Mouse (Mus musculus): ENCODE results near the gene Crocc2.
A peak's percentile ranks its signal among the peaks of the same experiment; 100 is the strongest.
"Not testable (repeated sequence)": the region's sequence is repeated elsewhere in the genome, so short reads cannot be mapped to it uniquely, and the experiment has no call there.

Gene Crocc2

DNA sequence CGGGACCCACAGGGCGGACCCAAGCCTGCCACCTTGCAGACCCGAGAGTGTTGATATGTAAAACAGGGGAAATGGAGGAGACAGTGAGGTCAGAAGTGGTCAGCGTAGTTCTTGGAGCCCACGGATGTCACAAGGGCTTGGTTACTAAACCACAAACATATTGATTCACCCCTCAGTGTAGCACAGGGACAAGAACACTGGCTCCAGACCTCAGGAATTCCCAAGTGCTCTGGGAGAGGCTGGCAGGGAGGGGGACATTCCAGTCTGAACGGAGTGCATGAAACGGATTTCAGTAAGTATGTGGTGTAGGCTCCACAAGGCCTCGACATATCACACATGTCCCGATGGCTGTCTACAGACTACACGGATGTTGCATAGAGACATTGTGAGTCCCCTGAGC, 6.6 kb upstream of the Crocc2 start:
- DNase-seq (ENCODE audit: low read depth, low spot score): no peak

DNA sequence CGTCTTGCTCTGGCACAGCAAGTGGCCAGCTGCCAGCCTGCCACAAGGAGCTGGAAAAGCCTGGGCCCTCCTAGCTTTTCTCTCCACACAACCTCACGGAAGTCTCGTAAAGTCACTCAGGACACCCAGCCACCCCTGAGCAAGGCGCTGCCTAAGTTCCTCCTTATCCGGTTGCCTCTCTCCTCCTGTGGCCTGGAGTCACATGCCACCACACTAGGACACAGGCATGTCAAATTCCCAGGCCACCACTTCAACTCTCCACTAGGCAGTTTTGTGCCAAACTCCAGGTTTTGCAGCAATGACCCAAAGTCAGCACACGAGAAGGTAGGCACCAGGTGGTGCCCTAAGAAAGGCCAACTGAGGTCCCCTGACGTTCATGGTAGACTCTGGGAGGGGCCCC, 5.9 kb upstream of the Crocc2 start:
- DNase-seq (ENCODE audit: low read depth, low spot score): no peak

DNA sequence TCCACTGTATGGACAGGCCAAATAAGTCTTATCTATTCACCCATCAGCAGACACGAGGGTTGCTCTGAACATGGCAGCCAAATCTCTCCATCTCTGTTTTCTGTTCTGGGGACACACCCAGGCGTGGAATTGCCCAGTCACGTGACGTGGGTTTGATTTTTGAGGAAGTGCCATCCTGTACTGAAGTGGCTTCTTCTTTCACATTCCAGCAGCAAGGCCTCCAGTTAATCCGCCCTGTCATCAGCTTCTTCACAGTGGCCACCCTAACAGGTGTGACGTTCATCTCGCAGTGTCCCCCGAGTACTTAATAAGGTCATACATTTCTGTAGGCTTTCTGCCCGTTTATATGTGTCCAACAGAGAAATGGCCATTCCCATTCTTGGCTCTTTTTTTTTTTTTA, 3.1 kb upstream of the Crocc2 start:
- DNase-seq (ENCODE audit: low read depth, low spot score): no peak

DNA sequence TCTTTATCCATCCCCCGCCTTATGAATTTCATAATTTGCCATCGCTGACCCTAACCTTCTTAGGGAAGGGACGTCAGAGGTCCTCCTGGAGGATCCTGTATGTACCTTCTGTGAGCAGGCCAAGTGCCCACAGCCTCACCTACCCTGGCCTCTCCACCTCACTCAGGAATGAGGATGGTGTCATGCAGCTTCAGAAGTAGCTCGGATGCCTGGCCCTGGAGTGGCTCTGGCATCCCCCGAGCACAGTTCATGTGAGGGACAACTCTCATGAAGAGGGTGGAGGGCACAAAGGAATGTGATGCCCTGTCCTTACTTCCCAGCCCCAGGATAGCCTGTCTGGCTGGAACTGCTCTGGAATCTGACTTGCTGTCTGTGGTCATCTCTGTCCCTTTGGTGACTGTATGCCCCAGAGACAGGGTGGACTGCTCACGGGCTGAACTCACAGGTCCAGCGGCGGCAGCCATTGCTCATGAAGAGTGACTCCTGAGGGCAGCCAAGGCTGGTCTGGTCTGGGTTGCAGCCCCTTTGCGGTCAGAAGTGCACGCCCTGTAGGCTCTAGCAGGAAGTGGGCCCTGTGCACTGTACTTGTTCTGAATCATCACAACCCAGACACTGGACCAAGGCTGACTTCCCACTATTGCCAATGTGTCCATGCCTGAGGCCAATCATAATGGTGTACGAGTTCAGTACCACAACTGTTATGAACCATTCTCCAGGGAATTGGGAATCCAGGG, 2.0 kb upstream of the Crocc2 start:
- DNase-seq (ENCODE audit: low read depth, low spot score): no peak

DNA sequence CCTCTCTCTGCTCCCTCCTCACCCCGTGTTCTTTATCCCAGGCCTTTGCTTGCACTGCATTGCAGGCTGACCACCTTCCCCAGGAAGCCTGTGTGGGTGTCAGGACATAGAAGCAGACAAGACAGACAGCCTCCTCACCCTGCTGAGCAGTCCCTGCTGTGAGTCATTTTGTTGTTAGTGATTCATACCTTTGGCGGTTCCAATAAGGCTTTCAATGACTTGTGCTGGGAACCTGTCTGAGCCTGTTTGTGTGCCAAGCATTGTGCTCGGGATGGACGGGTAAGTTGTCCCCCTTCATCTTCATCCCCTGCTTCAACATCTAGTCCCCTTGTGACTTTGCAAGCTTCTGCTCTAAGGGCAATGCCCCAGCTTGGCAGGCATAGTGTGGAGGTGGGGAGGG, 5.1 kb downstream of the Crocc2 start:
- no peak for DNase-seq (ENCODE audit: low read depth, low spot score)

DNA sequence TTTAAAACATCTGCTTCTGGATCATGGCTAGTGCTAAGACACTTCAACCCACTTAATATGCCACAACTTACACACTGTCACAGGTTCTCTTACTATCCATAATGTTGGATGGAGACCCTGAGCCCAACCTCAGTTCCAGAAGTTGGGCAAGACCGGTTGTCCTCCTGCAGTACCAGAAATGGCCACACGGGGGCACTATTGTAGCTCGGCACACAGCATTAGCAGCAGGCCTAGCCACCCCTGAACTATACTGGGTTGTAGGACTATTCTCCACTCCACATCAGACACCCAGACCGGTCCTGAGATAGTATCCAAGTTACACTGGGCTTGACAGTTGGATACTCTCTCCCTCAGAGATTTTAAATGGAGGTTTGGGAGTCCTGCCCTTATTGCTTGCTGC, 5.9 kb downstream of the Crocc2 start:
- DNase-seq (ENCODE audit: low read depth, low spot score): peak; percentile 77

DNA sequence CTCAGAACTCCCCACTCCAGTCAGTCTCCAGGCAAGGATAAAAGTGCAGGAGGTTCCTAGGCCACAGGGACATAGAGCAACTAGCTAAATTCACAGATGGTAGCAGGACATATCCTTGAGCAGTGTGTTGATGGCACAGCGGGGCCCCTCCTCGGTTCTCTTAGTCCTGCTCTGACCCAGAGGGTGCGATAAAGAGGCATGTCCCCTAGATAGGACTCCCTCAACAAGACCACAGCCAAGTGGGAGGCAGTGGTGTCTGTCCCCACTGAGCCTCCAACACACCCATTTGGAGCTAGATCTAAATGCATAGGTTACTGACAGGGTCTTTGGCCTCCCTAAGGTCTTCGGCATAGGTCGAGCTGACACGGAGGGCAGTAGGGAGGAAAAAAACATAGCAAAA, 7.3 kb downstream of the Crocc2 start:
- no peak for DNase-seq (ENCODE audit: low read depth, low spot score)

DNA sequence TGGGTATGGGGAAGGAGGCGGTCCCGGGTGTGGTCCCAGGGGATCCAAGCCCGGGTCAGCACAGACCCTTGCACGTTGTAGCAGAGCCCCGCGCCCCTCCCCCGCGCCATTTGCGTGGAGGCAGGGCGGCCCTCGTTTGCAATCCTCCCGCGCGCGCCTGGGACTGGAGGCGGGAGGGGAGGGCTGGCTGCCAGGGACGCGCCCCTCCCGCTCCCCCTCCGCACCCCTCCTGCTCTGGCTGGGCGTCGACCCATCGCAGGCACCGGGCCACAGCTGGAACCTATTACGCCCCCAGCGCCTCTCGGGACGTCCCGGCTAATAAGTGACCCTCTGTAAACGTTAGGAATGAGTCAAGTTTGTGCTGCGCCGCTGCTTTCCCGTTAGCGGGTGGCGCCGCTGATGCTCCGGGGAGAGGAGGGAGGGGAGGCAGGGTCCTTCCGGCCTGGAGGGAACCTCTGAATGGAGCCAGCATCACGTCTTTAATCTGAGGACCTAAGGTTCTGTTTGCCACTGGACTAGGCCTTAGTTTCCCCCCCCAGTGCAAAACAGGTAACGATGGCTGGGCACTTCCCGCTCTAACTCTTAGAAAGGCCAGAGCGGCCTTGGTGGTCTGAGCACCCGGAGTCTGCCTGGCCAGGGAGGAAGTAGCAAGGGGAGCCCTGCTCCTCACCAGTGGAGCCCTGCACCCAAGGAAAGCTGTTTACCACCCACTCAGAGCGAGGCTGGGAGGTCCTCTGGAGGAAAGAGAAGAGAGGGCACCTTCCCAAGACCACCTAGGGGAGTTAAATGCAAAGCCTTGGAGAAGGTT, 8.2 kb downstream of the Crocc2 start:
- peak; percentile 16 for DNase-seq (ENCODE audit: low read depth, low spot score)

DNA sequence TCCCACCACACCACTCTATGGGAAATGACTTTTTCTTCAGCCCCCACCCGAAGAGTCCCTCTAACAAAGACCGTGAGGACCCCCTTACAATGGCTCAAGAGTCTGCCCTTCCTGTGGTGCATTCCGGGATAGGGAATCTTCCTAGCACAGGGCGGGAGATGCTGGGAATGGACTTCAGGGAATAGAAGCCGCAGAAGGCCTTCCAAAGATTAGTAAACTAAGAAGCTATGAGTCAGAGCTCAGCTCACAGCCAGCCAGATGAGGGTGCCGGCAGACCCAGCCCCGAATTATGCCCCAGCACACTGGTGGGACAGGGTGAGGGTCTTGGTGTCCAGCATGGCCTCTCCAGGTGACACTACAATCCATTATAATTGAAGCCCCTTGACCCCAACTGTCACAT, 13.8 kb downstream of the Crocc2 start:
- DNase-seq (ENCODE audit: low read depth, low spot score): no peak

DNA sequence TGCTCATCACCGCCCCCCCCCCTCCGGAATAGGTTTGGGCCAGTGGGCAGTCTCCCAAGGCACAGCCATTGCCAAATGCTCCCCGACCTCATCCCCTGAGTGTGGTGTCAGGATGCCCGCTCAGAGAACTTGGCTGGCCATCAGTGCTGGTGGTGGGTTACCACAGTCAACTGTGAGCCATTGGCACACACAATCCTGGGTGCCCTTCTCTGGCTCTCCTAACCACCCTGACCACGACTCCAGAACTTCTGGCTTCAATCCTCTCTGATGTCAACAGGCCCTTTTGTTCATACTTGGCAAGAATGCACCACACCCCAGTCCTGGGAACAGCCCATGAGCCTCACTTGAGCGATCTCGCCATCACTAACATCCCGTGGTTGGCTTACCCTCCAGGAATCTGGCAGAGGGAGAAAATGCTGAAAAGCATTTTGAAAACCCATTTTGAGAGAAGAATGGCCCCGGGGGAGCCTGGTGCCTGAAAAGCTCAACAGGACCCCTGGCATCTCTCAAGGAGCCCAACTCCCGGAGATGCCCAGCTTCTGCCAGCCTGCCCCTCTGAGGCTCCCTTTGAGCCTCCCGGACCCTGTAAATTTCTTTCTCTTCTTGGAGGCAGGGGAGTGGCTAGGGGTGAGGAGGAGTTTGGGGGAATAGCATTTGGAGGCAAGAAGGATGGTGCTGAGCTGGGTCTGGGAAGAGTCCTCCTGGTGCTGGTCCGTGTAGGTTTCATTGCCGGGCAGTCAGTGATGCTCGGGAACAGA, 15.7 kb downstream of the Crocc2 start:
- no peak for DNase-seq (ENCODE audit: low read depth, low spot score)

DNA sequence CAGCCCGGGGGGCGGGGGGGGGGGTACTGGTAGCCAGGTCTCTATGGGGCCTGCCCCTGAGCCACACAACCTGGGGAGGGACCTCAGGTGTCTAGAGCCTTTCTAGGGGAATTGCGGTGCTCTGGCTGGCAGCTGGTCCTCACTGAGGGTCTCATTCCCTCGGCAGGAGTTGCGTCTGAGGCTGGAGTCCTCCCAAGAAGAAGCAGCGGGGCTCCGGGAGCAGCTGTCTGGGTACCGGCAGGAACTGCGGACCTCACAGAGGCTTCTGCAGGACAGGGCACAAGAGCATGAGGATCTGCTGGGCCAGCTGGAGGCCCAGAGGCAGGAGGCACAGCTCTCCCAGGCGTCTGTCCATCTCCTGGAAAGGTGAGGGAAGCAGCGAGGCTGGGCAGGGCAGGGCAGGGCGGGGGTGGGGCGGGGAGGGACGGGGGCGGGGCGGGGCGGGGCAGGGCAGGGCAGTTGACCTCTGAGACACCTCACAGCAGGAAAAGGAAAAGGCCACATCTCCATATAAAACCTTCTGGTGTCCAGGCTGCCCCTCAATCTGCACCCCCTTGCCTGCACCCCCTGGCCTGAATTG, 22.3 kb downstream of the Crocc2 start:
- no peak for DNase-seq (ENCODE audit: low read depth, low spot score)

DNA sequence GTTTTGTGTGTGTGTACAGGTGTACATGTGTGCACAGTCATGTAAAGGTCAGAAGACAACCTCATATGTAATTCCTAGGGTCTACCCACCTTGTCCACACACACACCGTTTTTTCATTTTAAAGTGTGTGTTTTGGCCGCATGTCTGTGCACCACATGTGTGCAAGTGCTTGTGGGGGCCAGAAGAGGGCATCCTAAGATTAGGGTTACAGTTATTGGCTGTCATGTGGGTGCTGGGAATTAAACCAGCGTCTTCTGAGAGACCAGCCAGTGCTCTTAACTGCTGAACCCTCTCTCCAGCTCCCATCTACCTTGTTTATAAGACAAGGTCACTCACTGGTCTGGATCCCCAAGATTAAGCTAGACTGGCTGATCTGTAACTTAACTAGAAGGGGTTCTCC, 26.4 kb downstream of the Crocc2 start:
- DNase-seq (ENCODE audit: low read depth, low spot score): no peak

DNA sequence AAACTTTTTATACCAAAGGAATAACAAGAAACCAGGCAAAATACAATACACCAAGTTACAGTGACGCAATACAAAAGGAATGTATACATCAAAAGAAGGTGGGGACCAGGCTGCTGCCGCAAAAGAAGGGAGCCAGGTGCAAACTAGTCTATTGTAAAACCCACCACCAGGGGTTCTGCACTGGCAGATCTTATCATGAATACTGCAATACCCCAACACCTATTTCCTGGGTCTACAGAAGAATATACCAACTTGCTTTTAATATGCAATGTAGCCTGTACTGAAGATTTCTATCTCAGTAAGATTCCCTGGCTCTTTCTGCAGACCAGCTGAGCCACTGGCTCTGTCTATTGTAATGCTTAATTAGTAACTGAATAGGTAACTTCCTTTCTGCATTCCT, 28.9 kb downstream of the Crocc2 start:
- DNase-seq (ENCODE audit: low read depth, low spot score): not testable (repeated sequence)

DNA sequence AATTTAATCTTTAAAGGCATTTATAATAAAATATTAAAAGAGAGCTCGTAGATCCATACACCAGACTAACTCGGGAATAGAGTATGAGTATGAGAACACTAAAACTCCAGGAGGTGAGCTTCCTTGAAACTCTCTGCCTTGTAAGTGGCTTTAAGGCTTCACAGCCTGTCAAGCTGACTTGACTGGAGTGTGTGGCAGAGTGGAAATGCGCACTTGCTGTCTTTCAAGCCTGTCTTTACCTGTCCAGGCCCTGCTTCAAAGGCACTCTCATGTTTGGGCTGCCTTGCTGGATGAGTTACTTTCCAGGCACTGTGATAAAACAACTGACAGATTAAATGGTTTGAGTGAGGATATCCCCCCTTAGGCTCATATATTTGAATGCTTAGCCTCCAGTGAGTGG, 29.4 kb downstream of the Crocc2 start:
- DNase-seq (ENCODE audit: low read depth, low spot score): no peak

DNA sequence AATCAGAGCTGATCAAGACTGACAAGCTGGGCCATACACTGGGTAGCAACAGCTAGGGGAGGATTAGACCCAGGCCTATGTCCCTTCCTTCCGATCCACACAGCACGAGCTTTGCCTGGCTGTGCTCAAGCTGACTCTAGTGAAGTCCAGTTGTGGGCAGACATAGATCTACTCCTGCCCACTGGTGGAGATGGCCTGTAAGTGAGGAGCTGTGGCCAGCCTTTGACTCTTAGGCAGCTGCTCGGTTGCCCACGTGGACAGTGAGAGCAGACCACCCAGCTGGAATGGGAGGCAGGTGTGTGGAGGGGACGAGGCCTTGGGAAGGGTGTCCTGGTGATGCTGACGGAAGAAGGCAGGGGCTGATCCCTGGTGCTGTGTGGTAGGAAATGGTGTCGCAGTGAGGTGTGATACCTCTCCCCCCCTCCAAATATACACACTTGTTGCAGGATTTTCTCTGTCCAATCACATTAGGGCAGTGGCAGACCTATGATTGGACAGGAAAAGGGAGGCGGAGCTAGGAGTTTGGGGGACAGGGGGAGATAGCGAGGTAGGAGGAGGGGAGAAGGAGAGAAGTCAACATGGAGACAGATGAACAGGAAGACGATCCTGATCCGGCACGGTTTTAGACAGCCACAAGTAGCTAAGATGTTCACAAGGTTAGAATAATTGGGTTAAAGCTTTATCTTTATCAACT, 37.9 kb downstream of the Crocc2 start:
- DNase-seq (ENCODE audit: low read depth, low spot score): no peak

DNA sequence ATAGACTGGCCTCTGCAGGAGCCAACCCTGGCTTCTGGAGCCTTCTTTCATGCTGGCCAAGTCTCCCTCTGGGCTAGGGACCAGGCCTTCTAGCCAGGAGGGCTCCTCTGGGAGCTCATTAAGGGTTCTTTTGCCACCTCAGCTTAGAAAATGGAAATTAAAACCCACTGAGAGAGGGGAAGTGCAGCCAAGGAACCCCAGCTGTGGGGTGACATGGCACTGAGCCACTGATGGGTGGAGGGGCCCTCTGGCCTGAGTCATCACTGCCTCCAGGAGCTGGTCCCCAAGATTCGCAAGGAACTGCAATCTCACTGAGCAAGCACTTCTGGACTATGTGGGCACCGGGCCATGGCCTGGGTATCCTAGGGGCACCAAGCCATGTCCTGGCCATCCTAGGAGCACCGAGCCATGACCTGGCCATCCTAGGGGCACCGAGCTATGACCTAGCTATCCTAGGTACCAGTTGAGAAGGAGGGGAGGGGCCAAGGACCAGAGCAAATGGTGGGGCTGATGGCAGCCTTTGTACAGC, 39.1 kb downstream of the Crocc2 start:
- no peak for DNase-seq (ENCODE audit: low read depth, low spot score)

DNA sequence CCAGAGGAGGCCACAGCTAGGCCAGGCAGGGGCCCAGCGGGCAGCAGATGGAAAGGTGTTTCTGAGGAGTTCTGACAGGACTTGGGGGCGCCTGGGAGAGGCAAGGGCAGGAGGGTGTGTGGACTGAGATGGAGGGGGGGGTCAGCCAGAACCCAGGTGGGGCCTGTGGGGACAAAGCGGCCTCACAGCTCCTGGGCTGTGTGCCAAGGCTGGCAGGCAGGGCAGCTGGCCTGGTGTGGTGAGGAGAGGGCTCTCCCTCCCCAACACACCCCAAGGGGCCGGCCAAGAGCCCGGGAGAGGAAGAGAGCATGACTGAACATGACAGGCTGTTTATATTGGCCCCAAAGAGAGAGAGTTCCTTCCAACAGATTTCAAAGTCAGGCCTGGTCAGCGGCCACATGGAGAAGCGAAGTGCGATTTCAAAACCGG, 41.7 kb downstream of the Crocc2 start:
- no peak for DNase-seq (ENCODE audit: low read depth, low spot score)

DNA sequence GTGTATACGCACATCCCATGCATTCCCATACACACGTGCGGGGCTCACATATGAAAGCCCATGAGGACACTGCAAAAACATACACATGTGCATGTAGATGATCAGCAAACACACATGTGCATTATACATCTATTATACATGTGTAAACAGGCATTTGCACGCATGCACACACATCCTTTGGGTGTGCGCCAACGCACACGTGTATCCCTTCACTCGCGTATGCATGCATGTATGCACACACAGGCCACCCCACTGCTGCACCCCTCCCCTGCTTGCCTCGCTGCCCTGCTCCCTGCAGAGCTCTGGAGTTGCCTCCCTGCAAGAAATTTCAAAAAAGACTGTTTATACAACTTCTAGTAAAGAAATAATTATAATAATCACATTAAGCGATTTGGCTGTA, 42.5 kb downstream of the Crocc2 start:
- DNase-seq (ENCODE audit: low read depth, low spot score): no peak

DNA sequence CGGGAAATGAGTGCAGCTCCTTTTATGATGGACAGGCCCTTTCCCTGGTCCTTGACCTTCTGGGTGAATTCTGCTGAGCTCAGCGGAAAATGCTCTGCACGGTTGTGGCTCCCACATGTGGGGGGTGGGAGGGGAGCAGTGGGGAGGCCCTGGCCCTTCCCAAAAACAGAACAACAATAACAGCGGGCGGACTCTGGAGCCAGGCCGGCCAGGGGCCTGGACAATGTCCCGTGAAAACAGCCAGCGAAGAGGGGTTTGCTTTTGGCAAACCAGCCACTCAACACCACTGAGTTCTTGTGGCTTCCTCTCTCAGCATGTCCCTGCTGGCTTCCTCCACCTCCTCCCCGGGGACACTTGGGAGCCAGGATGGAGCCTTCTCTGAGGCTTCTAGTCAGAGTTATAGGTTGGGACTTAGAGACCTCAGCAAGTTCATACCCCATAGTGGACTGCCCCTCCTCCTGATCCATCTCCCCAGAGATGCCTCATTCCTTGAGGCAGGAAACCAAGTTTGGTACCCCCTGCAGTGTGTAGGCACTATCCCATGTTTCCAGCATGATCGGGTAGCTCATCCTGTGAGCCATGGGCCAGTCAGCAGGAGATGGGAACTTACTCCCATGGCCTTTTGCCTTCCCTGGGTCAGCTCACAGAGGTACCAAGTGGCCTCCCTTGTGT, 43.2 kb downstream of the Crocc2 start:
- DNase-seq (ENCODE audit: low read depth, low spot score): no peak

DNA sequence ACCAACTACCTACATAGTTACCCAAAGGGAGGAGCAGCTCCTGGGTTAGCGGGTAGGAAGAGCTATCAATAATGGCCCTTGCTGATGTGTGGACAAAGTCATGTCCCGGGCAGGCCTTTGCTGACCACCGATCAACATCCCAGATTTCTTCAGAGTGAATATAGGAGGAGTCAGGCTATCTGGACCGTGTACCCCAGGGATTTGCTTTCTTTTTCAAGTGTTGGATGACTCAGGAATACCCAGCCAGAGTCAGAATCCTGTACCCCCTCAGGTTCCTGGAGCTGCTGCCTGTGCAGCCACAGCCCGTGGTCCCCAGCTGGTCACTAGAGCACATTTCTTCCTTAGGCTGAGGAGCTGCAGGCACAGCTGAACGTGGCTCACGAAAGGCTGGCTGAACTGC, 43.9 kb downstream of the Crocc2 start:
- DNase-seq (ENCODE audit: low read depth, low spot score): no peak

DNA sequence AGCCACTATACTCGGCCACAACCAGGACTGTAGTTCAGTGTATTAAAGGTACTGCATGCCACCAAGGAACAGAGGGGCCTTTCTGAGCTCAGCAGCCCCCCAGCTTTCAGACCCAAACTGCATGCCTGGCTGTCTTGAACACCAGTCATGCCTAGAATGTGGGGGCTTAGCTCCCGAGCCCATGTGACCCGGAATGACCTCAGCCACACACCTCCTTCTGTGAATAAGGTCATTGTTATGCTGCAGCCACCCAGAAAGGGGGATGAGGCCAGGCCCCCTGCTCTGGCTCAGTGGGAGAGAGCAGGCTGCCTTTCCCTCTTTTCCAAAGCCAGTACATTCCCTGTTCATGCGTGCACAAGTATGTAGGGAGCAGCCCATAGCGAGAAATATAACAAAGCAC, 46.1 kb downstream of the Crocc2 start:
- no peak for DNase-seq (ENCODE audit: low read depth, low spot score)

Data from retina, postnatal 7 days (tissue).